10 mouse cellular contexts compared by ENCODE assay signal in the genomic region with DNA sequence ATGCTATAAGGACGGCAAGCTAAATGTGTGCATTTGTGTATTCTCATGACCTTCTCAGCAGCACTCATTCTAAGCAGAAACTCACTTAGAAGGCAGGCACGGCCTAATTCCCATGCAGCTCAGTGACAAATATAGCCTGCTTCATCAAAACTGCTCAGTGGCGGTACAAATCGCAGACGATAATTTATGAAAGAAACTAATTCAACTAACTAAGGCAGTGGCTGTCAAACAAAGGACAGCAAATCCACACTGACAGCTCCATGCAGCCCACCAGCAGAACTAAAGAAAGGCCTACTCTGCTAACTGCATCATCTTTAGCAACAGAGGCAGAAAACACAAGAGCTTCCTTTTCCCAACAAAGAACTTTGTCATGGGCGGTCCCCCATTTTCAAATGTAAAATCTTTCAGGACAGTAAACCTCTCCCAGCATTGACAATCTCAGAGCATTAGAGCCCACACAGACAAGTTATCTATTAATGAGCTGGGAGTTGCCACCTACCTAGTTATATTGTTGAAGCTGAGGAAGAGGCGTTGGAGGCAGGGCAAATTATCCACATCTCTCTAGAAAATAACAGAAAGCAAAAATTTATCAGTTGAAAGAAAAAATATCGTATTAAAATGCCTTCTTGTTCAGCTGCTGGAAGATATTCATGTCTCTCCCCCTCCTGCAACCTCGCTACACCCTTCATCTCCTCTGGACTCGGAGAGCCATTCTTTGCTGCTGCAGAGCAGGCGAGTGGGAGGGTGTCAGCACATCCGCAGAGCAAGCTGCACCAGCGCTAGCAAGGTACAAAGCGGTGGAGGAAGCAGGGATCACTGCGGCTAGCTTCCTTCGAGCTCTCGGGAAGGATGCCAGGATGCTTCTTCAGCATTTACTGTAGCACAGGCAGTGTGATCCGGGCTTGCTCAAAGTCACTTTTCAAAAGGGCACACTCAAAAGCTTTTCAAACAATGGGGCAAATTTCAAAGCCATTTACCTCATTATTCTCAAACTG. TPM values are rescaled to one million over a fixed set of nuclear protein-coding genes. Genes with fewer than 3 reads are reported as not detected.
DNase-seq lines count a peak whose midpoint lies in the region; ATAC-seq and TF ChIP-seq lines count a peak whose summit lies in the region.
"Had no signal": no experiment of that assay in that cellular context is flagged by ENCODE, and none has a peak within 500 bp of the region (broad histone marks: within the 10 kb centered on the region; RNA-seq: fewer than 3 reads in every experiment).

No protein-coding gene starts in this region.

- no peaks in the 10 kb centered on the region for H3K36me3 ChIP-seq in liver, postnatal 0 days (replicated peaks; ENCODE audit: insufficient read depth, low read length)
- H3K36me3 ChIP-seq in embryonic facial prominence, embryonic 14.5 days (ENCODE audit: control insufficient read depth, insufficient read depth, low read length), result no peaks in the 10 kb centered on the region
- H3K36me3 ChIP-seq in hindbrain, embryonic 12.5 days, result peaks cover 4% of the 10 kb centered on the region
- H3K36me3 ChIP-seq in neural tube, embryonic 13.5 days, result peaks cover 14% of the 10 kb centered on the region; the same call in 1 of the 2 replicates
- H3K36me3 ChIP-seq: lung, embryonic 15.5 days had no signal

- H3K4me3 ChIP-seq in liver, postnatal 0 days (ENCODE audit: low read depth, low read length), result no peak overlapping the region
- H3K4me3 ChIP-seq in embryonic facial prominence, embryonic 14.5 days (ENCODE audit: low read depth, low read length), result no peak overlapping the region
- no peak overlapping the region for H3K4me3 ChIP-seq in hindbrain, embryonic 12.5 days
- peak overlapping the region; percentile 11; the same call in 1 of the 2 replicates for H3K4me3 ChIP-seq in neural tube, embryonic 13.5 days
- H3K4me3 ChIP-seq: erythroblast, embryonic 14.5 days; lung, embryonic 15.5 days had no signal

- 72% methylated on average over 18 of the region's 18 CpGs for WGBS in liver, postnatal 0 days (ENCODE audit: insufficient replicate concordance)
- 62% methylated on average over 18 of the region's 18 CpGs for WGBS in embryonic facial prominence, embryonic 14.5 days
- 35% methylated on average over 18 of the region's 18 CpGs for WGBS in hindbrain, embryonic 12.5 days
- WGBS in neural tube, embryonic 13.5 days, result 11% methylated on average over 18 of the region's 18 CpGs

- no peak for ATAC-seq in liver, postnatal 0 days
- peak; percentile 57; the same call in 1 of the 2 replicates for ATAC-seq in embryonic facial prominence, embryonic 14.5 days (ENCODE audit: low read depth)
- peak; percentile 58; the same call in 1 of the 2 replicates for ATAC-seq in hindbrain, embryonic 12.5 days (ENCODE audit: low FRiP score)
- peak; percentile 86 for ATAC-seq in neural tube, embryonic 13.5 days (ENCODE audit: low read depth)

- H3K9ac ChIP-seq in liver, postnatal 0 days (replicated peaks), result no peak overlapping the region
- H3K9ac ChIP-seq in embryonic facial prominence, embryonic 14.5 days (ENCODE audit: low read depth, low read length), result 0 out of 2 replicates have a peak overlapping the region, but pooled peaks have one; percentile 5
- peak overlapping the region; percentile 23; the same call in 1 of the 2 replicates for H3K9ac ChIP-seq in hindbrain, embryonic 12.5 days
- peak overlapping the region; percentile 47 for H3K9ac ChIP-seq in neural tube, embryonic 13.5 days
- H3K9ac ChIP-seq: lung, embryonic 15.5 days had no signal

- H3K9me3 ChIP-seq in liver, postnatal 0 days (ENCODE audit: low read length), result no peaks in the 10 kb centered on the region
- no peaks in the 10 kb centered on the region for H3K9me3 ChIP-seq in embryonic facial prominence, embryonic 14.5 days (ENCODE audit: control insufficient read depth, low read length)
- no peaks in the 10 kb centered on the region for H3K9me3 ChIP-seq in hindbrain, embryonic 12.5 days (replicated peaks)
- H3K9me3 ChIP-seq in neural tube, embryonic 13.5 days, result no peaks in the 10 kb centered on the region
- H3K9me3 ChIP-seq: lung, embryonic 15.5 days had no signal

- H3K27me3 ChIP-seq in liver, postnatal 0 days (ENCODE audit: insufficient read depth, low read length), result no peaks in the 10 kb centered on the region
- H3K27me3 ChIP-seq in embryonic facial prominence, embryonic 14.5 days (replicated peaks; ENCODE audit: control insufficient read depth, insufficient read depth, low read length), result no peaks in the 10 kb centered on the region
- H3K27me3 ChIP-seq in hindbrain, embryonic 12.5 days, result no peaks in the 10 kb centered on the region
- peaks cover 4% of the 10 kb centered on the region for H3K27me3 ChIP-seq in neural tube, embryonic 13.5 days
- H3K27me3 ChIP-seq: lung, embryonic 15.5 days had no signal

- DNase-seq in liver, result peak; percentile 20
- DNase-seq in liver, postnatal 0 days, result no peak
- DNase-seq in embryonic facial prominence, embryonic 14.5 days (ENCODE audit: low spot score), result peak; percentile 81
- peak; percentile 53 to 82 for DNase-seq in left cerebral cortex, adult 8-10 months (ENCODE audit: low spot score in 2 of 2)
- no peak for DNase-seq in spleen, postnatal 14 days (ENCODE audit: low spot score in 2 of 2)
- no peak for DNase-seq in thymus, postnatal 4 days

- H3K4me2 ChIP-seq in liver, postnatal 0 days (ENCODE audit: low read depth, low read length), result no peak overlapping the region
- H3K4me2 ChIP-seq in embryonic facial prominence, embryonic 14.5 days (ENCODE audit: low read depth, low read length), result no peak overlapping the region
- peak overlapping the region; percentile 15; the same call in 1 of the 2 replicates for H3K4me2 ChIP-seq in hindbrain, embryonic 12.5 days (replicated peaks)
- peak overlapping the region; percentile 41 for H3K4me2 ChIP-seq in neural tube, embryonic 13.5 days
- H3K4me2 ChIP-seq: lung, embryonic 15.5 days had no signal

- no peak for TF ChIP-seq CTCF in liver, postnatal 0 days (IDR thresholded peaks at IDR 0.05; ENCODE audit: low read depth)

- TF ChIP-seq EP300 in liver, postnatal 0 days (IDR thresholded peaks at IDR 0.05; ENCODE audit: low read depth), result no peak

- no peak overlapping the region for H3K27ac ChIP-seq in liver, postnatal 0 days (ENCODE audit: low read depth)
- no peak overlapping the region; the same call in 1 of the 2 replicates for H3K27ac ChIP-seq in embryonic facial prominence, embryonic 14.5 days (replicated peaks; ENCODE audit: low read depth, low read length)
- peak overlapping the region; percentile 48; the same call in 1 of the 2 replicates for H3K27ac ChIP-seq in hindbrain, embryonic 12.5 days
- H3K27ac ChIP-seq in neural tube, embryonic 13.5 days (replicated peaks), result peak overlapping the region; percentile 78
- H3K27ac ChIP-seq: lung, embryonic 15.5 days had no signal

- no peaks in the 10 kb centered on the region for H3K4me1 ChIP-seq in liver, postnatal 0 days (ENCODE audit: insufficient read depth)
- no peaks in the 10 kb centered on the region for H3K4me1 ChIP-seq in embryonic facial prominence, embryonic 14.5 days (ENCODE audit: control insufficient read depth, insufficient read depth, low read length)
- H3K4me1 ChIP-seq in hindbrain, embryonic 12.5 days, result peaks cover 22% of the 10 kb centered on the region
- peaks cover 31% of the 10 kb centered on the region for H3K4me1 ChIP-seq in neural tube, embryonic 13.5 days (replicated peaks)
- H3K4me1 ChIP-seq: lung, embryonic 15.5 days had no signal

RNA-seq across cellular contexts. Expression of gene Lrrc49, which starts 38.7 kb away (rescaled TPM):
- 0.63 and 0.66 TPM in 2 replicates for polyA plus RNA-seq in liver, postnatal 0 days (2015; fragmentation: Nextera tagmentation; extraction: Ambion mirVana)
- 20.4 and 22.9 TPM in 2 replicates for polyA plus RNA-seq in embryonic facial prominence, embryonic 14.5 days (2014; fragmentation: Nextera tagmentation; extraction: Ambion mirVana)
- polyA plus RNA-seq in hindbrain, embryonic 12.5 days (2016; fragmentation: Nextera tagmentation; extraction: Ambion mirVana), result 55.7 and 59.5 TPM in 2 replicates
- 10 to 100 TPM; 75.0 to 97.8 (median 88.4) TPM for total RNA-seq in left cerebral cortex, adult 8-10 months (2022)
- 67.9 and 68.2 TPM in 2 replicates for polyA plus RNA-seq in neural tube, embryonic 13.5 days (2015; fragmentation: Nextera tagmentation; extraction: Ambion mirVana)

Comparison
In these comparisons a context has a peak if more than half of its experiments do, and no peak if none do; other contexts are left out.
1. DNase-seq: peak in liver (single experiment), embryonic facial prominence, embryonic 14.5 days (single experiment) and left cerebral cortex, adult 8-10 months (2 of 2); none in liver, postnatal 0 days (single experiment), spleen, postnatal 14 days (0 of 2) and thymus, postnatal 4 days (single experiment).
2. H3K27ac ChIP-seq: peak in hindbrain, embryonic 12.5 days (single experiment) and neural tube, embryonic 13.5 days (single experiment); none in liver, postnatal 0 days (single experiment) and embryonic facial prominence, embryonic 14.5 days (single experiment).
3. H3K4me2 ChIP-seq: peak in hindbrain, embryonic 12.5 days (single experiment) and neural tube, embryonic 13.5 days (single experiment); none in liver, postnatal 0 days (single experiment) and embryonic facial prominence, embryonic 14.5 days (single experiment).
4. RNA of gene Lrrc49, which starts 38.7 kb away (polyA plus RNA-seq): 67.9 to 68.2 TPM in neural tube, embryonic 13.5 days, 55.7 to 59.5 TPM in hindbrain, embryonic 12.5 days and 20.4 to 22.9 TPM in embryonic facial prominence, embryonic 14.5 days; 0.63 to 0.66 TPM in liver, postnatal 0 days; every median in the first group is over 10 times any median in the second.